Mouse (Mus musculus): ENCODE measurements at regions not wholly inside any gene's neighbourhood (a gene's known extent, or its start where the extent isn't known, plus 50 kb on each side); places are given as distances from the start of the nearest gene placed in this dataset.

DNA sequence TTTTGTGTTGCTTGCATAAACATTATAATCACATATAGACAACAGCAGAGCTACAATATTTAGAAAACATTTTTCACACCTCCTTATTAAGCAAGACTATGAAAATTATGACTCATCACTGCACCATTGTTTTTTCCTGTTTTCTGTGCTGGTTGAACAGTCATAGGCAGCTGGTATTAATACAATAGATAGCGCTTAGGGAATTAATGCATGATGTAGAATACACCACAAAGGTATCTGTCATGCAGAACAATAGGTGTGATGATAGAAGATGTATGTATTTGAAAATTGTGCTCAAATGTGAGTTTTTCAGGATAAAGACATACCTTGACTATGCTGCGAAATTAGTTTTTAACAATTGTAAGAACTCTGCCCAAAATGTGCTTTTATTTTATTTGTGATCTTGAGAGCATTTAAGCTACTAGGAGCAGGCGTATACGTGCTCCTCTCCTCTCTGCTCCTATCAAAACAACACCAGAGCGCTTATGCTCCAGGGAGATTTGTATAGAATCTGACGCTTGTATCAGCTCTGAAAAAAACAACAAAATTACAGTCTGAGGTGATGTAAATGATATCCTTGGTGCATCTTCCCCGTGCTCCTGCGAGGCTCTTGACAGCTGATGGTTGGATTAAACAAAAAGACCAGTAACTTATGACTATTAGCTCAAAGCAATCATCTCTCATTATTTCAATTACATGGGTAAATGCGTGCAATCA lies 560.1 kb downstream of the Gm43517 start:
- ATAC-seq (replicated peaks; ENCODE audit: low FRiP score, poor library complexity, severe bottlenecking) = no peak

DNA sequence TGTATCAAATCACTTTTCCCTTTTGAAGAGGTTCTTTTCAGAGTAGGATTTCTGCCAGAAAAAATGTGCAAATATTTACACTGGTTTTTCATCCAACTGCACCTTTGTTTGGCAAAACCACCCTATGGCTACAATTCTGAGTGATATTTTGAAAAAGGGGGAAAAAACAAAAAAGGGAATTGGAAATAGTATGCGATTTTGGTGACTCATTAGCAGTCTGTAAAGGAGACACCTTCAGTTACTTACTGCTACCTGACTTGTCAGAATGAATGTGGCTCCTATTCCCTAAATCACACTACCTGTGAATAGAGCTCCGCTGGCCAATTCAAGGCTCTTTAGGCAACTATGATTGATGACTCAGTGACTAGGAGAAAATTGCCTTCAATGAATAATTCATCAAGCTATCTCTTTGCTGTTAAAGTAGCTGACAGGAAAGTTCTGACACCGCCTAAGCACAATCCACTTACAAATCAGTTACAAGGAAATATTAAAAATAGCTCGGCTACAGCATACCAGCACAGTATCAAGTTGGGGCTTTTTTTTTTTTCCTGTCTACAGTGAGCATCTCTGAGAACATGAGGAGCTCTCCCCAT lies 560.8 kb downstream of the Gm43517 start:
- no peak for ATAC-seq (replicated peaks; ENCODE audit: low FRiP score, poor library complexity, severe bottlenecking)

- ATAC-seq (replicated peaks; ENCODE audit: low FRiP score, poor library complexity, severe bottlenecking) = no peak
Measured at GRCm38 (mm10) chr12:49946752-49947260, 561.8 kb downstream of the Gm43517 start.

DNA sequence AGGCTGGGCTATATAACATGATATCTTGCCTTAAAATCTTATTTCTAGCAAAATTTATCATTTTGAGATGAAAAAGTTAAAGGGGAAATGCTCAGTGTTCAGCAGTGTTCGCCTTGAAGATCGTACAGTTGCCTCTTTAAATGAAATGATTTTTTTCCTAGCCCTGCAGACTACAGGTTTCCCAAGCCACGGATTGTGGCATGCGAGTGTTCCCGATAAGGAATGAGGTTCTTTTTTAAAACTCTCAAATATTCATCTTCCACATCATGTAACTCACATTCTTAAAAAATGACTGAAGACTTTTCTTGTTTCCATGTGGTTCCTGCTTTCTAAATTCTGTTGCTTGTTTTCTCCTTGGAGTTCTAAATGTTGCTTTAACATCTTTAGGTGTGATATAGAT lies 566.0 kb downstream of the Gm43517 start:
- no peak for ATAC-seq (replicated peaks; ENCODE audit: low FRiP score, poor library complexity, severe bottlenecking)

- ATAC-seq (replicated peaks; ENCODE audit: low FRiP score, poor library complexity, severe bottlenecking) = no peak
Measured at GRCm38 (mm10) chr12:49951821-49952220, 566.8 kb downstream of the Gm43517 start.

GRCm38 (mm10) chr12:49968072-49968471 lies 583.1 kb downstream of the Gm43517 start:
- ATAC-seq (replicated peaks; ENCODE audit: low FRiP score, poor library complexity, severe bottlenecking) = no peak

DNA sequence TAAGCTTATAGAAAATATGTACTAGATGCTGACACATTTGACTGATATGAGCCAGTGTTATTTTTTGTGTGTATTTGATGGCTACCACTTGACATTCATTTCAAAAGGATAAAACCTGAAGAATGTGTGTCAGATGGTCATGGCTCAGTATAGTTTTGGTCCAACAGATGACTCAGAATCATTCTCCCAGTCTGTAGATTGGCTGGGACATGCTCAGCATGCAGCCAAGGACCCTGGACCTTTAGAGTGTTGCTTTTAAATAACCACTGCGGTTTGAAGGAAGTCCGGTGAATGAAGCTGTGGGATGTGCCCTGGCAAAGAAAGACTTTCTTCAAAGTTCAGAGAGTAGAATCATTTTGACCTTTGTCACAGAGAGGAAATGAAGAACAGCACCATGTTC lies 584.6 kb downstream of the Gm43517 start:
- no peak for ATAC-seq (replicated peaks; ENCODE audit: low FRiP score, poor library complexity, severe bottlenecking)

- no peak for ATAC-seq (replicated peaks; ENCODE audit: low FRiP score, poor library complexity, severe bottlenecking)
Measured at GRCm38 (mm10) chr12:49974591-49975323, 589.8 kb downstream of the Gm43517 start.

DNA sequence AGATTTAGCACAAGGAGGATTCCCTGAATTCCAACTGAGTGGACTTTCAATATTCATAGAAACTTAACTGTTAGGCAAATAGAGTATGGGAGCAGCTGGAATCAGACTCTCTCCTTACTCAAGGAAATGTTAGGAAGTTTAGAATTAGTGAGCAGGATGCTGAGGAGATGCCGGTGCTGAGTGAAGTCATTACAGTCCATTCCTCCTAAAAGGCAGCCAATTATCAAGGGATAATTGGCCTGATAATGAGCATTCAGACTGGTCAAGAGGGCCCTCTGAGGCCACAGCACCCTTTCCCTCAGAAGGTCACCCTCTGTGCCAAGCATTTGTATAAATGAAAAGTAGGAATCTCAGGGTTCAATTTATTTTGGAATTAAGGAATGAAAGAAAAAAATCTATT lies 590.6 kb downstream of the Gm43517 start:
- ATAC-seq (replicated peaks; ENCODE audit: low FRiP score, poor library complexity, severe bottlenecking) = no peak

DNA sequence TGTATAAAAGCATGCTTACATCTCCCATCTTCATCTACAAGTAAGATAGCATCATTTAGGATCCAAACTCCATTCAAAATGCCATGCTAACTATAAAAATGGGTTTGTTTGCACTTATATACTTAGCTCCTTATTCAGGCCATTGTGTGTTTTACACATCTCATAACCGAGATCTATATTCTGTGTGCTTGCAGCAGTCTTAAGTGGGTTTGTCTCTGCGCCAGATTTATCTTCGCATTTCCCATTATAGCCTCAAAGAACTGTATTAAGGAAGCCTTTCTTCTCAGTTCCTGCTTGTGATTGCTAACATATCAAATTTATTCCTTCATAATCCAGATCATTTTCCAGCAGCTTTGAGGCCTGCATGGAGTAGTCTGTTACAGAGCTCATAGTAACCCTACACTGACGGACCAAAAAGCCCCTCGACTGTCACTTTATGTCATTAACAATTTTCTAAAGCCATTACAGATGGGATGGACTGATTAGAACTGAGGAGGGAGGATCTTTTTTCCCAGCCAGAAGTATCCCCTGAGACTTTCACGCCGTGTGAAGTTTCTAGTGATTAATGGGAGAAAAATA lies 607.6 kb downstream of the Gm43517 start:
- ATAC-seq (replicated peaks; ENCODE audit: low FRiP score, poor library complexity, severe bottlenecking) = no peak

GRCm38 (mm10) chr12:50038808-50039374 lies 610.0 kb downstream of the Prkd1 start:
- ATAC-seq (replicated peaks; ENCODE audit: low FRiP score, poor library complexity, severe bottlenecking) = no peak

DNA sequence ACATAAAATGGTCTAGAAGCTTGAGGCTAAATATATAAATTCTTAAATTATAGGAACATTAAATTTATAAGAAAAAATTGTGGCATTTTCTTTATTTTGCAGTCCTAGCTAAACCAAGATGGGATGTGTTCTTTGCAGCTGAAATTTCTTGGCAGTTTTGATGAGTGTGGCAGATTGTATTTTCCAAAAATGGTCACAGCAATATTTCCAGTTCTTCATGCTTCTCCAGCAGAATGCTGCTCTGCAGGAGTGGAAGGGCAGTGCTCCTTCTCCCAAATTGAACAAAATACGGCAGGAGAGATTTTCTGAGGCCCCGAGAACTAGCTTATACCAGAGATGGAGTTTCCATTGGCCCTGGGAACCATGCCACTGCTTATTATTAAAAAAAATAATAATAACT lies 587.6 kb downstream of the Prkd1 start:
- ATAC-seq (replicated peaks; ENCODE audit: low FRiP score, poor library complexity, severe bottlenecking) = no peak

GRCm38 (mm10) chr12:50066394-50066793 lies 582.5 kb downstream of the Prkd1 start:
- no peak for ATAC-seq (replicated peaks; ENCODE audit: low FRiP score, poor library complexity, severe bottlenecking)

GRCm38 (mm10) chr12:50071797-50072196 lies 577.1 kb downstream of the Prkd1 start:
- ATAC-seq (replicated peaks; ENCODE audit: low FRiP score, poor library complexity, severe bottlenecking) = no peak

DNA sequence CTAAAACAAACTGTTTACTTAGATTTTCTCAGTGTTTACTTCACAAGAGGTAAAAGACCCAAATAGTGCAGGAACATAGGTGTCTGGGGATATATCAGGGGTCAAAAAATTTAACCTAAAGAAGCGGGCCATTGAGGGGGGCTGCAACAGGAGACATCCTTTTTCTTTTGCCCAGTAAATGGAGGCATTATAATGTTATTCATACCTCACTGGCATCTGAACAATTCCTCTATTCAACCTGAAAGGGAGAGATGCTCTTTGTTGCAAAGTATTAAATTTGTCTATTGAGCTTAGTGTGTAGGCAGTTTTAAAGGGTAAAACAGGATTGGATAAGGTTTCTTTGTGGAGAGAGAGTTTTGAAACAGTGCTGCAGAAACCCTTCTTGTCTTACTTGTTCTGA lies 576.5 kb downstream of the Prkd1 start:
- ATAC-seq (replicated peaks; ENCODE audit: low FRiP score, poor library complexity, severe bottlenecking) = no peak

DNA sequence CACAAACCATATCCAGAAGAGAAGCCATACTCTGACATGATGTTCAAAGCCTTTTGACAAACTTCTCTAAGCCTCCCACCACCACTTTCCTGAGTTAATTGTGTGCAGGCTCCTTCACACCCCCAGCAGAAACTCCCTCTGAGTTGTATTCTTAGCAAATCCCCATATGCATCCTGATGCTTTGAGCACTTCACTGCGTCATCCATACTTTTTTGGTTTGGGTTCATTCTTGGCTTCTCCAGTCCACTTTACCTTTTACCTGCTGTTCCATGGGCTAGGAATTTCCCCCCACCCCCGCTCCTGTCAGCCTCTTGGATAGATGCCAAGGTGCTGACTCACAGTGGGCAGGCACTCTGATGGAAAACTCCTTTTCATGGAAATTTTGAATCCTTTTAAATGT lies 575.2 kb downstream of the Prkd1 start:
- no peak for ATAC-seq (replicated peaks; ENCODE audit: low FRiP score, poor library complexity, severe bottlenecking)

DNA sequence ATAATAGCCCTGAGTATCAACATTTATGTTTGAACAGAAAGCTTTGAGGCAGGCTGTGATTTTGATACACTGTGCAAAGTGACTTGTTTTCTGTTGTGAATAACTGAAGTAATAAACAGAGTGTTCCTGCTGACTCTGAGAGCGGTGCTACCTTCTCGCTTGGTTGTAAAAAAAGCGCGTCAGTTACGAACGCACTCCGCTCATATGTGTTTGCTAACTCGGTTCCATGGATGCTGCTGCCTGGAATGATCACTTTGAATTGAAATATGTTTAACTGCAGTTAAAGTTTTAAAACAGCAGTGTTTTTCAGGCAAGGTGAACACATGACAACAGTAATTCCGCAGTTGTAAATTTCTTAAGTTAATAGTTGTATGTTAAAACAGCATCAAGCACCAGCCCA lies 567.7 kb downstream of the Prkd1 start:
- no peak for ATAC-seq (replicated peaks; ENCODE audit: low FRiP score, poor library complexity, severe bottlenecking)

DNA sequence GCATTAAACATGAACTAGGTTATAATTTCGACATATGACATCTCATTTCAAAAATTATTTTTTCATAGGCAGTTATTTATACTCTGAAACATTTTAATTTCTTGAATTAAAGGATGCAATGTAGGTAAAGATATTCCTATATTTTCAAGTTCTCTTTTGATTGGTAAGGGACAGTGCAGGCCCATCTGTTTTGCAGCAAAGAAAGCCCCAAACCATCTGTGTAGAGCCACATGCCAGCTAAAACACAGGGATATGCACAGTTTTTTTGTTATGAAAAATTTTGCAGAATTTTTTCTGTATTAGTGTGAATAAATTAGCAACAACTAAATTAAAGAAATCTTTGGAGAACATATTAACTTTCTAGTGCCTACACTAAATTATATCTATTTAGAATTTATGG lies 567.3 kb downstream of the Prkd1 start:
- no peak for ATAC-seq (replicated peaks; ENCODE audit: low FRiP score, poor library complexity, severe bottlenecking)

- no peak for ATAC-seq (replicated peaks; ENCODE audit: low FRiP score, poor library complexity, severe bottlenecking)
Measured at GRCm38 (mm10) chr12:50084517-50084916, 564.4 kb downstream of the Prkd1 start.
